Mouse (Mus musculus) gastrocnemius, postnatal 10 days (tissue): ENCODE measurements at regions not wholly inside any gene's neighbourhood (a gene's known extent, or its start where the extent isn't known, plus 50 kb on each side); places are given as distances from the start of the nearest gene placed in this dataset.

Source experiments
- DNase-seq: peaks from one replicate; pipeline ENCODE4 v3.0.0; 2021; ENCODE audit warnings: mixed read lengths

DNA sequence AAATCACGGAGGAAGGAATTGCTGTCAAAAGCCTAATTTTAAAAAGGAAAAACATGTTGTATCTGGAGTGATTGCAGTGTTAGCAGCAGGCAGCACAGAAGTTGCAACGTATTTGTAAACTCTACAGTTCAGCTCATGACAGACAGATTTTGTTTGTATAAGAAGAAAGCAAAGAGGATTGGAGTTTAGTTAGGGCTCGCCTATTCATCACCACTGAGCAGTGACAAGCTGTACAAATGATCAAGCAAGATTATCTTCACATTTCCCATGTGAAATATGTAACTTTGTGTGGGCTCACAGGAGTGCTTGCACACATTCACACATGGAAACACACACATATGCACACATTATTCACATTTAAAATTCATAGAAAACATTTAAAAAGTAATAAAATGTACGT lies 57.5 kb upstream of the Cenpw start:
- DNase-seq: no peak
